Mouse (Mus musculus): ENCODE results near the gene Flywch1.

Gene Flywch1

GRCm38 (mm10) chr17:23783352-23783751 lies 11.9 kb upstream of the Flywch1 start:
- intact Hi-C loops (cut with DNase I), result no loop called here

- intact Hi-C loops (cut with DNase I), result loop anchor here (10.0 kb wide), 1 partner anchor 186 kb away; no protein-coding TSS in a partner anchor
These were observed 7.0 kb upstream of the Flywch1 start for GRCm38 (mm10) chr17:23778447-23778846.

- intact Hi-C loops (cut with DNase I), result loop anchor here (10.0 kb wide), 1 partner anchor 188 kb away; no protein-coding TSS in a partner anchor
These were observed 5.7 kb upstream of the Flywch1 start for GRCm38 (mm10) chr17:23777141-23777540.

GRCm38 (mm10) chr17:23776216-23776615 lies 4.8 kb upstream of the Flywch1 start:
- intact Hi-C loops (cut with DNase I), result loop anchor here (10.0 kb wide), 1 partner anchor 189 kb away; no protein-coding TSS in a partner anchor

- intact Hi-C loops (cut with DNase I), result loop anchor here (5.0 to 10.0 kb wide), 3 partner anchors 33 to 191 kb away; partner anchors contain the start of genes Prss32 and Prss41
These were observed 2.7 kb upstream of the Flywch1 start for GRCm38 (mm10) chr17:23774090-23774489.

- intact Hi-C loops (cut with DNase I), result loop anchor here (5.0 to 10.0 kb wide), 3 partner anchors 34 to 191 kb away; partner anchors contain the start of genes Prss32 and Prss41
These were observed 2.3 kb upstream of the Flywch1 start for GRCm38 (mm10) chr17:23773676-23774075.

- intact Hi-C loops (cut with DNase I), result loop anchor here (5.0 to 10.0 kb wide), 3 partner anchors 35 to 193 kb away; partner anchors contain the start of genes Prss32 and Prss41
These were observed 786 bp upstream of the Flywch1 start for GRCm38 (mm10) chr17:23772219-23772556.

- intact Hi-C loops (cut with DNase I), result loop anchor here (5.0 to 10.0 kb wide), 3 partner anchors 36 to 194 kb away; partner anchors contain the start of genes Prss32 and Prss41
These were observed 512 bp downstream of the Flywch1 start for GRCm38 (mm10) chr17:23770896-23771283.

- intact Hi-C loops (cut with DNase I), result loop anchor here (5.0 to 10.0 kb wide), 3 partner anchors 37 to 194 kb away; partner anchors contain the start of genes Prss32 and Prss41
These were observed 909 bp downstream of the Flywch1 start for GRCm38 (mm10) chr17:23770493-23770892.

- intact Hi-C loops (cut with DNase I), result no loop called here
These were observed 8.4 kb downstream of the Flywch1 start for GRCm38 (mm10) chr17:23762976-23763375.

GRCm38 (mm10) chr17:23761155-23761554 lies 10.2 kb downstream of the Flywch1 start:
- intact Hi-C loops (cut with DNase I), result no loop called here

- intact Hi-C loops (cut with DNase I), result no loop called here
These were observed 11.2 kb downstream of the Flywch1 start for GRCm38 (mm10) chr17:23760231-23760630.

GRCm38 (mm10) chr17:23758801-23759200 lies 12.6 kb downstream of the Flywch1 start:
- intact Hi-C loops (cut with DNase I), result no loop called here

GRCm38 (mm10) chr17:23757581-23757980 lies 13.8 kb downstream of the Flywch1 start:
- intact Hi-C loops (cut with DNase I), result no loop called here

GRCm38 (mm10) chr17:23755689-23756088 lies 15.7 kb downstream of the Flywch1 start:
- intact Hi-C loops (cut with DNase I), result no loop called here

- intact Hi-C loops (cut with DNase I), result no loop called here
These were observed 21.8 kb downstream of the Flywch1 start for GRCm38 (mm10) chr17:23749400-23750191.

GRCm38 (mm10) chr17:23748631-23749391 lies 22.6 kb downstream of the Flywch1 start:
- intact Hi-C loops (cut with DNase I), result no loop called here

GRCm38 (mm10) chr17:23748026-23748425 lies 23.4 kb downstream of the Flywch1 start:
- intact Hi-C loops (cut with DNase I), result no loop called here

- intact Hi-C loops (cut with DNase I), result no loop called here
These were observed 23.9 kb downstream of the Flywch1 start for GRCm38 (mm10) chr17:23747471-23747870.

GRCm38 (mm10) chr17:23746767-23747166 lies 24.6 kb downstream of the Flywch1 start:
- intact Hi-C loops (cut with DNase I), result no loop called here

- intact Hi-C loops (cut with DNase I), result no loop called here
These were observed 25.1 kb downstream of the Flywch1 start for GRCm38 (mm10) chr17:23746311-23746710.
